Mouse (Mus musculus): ENCODE measurements around the gene Dusp8.

DNA sequence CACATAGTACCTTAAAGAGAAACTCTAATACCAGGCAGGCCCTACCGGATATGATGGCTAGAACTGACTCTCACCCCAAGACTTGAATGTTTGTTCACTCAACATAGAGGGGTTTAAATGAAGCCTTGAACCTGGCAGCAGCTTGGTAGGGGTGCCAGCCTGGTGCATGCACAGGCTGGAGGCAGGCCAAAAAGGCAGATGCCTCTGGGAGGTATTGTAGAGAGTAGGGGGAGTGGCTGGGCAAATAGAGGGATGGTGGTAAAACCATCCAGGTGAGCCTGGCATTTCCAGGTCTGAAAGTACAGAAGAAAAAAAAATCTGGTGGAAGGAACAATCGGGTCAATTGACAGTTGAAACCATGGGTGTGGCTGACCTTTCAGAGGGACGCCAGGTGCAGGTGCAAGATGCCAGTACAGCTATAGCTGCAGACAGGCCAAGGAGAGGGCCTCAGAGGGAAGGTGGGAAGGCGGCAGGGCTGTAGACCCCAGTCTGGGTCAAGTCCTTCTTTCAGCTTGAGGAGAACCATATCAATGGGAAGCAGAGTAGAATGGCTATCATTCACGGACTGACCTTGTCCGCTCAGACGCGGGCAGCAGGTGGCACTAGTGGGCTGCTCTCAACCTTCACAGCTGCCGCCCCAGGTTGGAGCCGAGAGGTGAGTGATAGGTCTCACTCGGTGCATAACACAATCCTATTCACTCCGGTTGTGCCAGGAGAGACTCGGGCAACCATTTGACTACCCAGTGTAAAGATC, 25.0 kb downstream of the Dusp8 start:
- no peak for TF ChIP-seq POLR2A (IDR thresholded peaks at IDR 0.05; ENCODE audit: borderline replicate concordance, control insufficient read depth, low read depth, low read length)
- peak; percentile 92 for TF ChIP-seq CTCF (IDR thresholded peaks at IDR 0.05; ENCODE audit: control insufficient read depth, insufficient read depth, low read length)
